Mouse (Mus musculus) heart, embryonic 16.5 days (tissue): ENCODE measurements around the gene Ankrd11. TPM values are rescaled to one million over a fixed set of nuclear protein-coding genes. Genes with fewer than 3 reads are reported as not detected.

Source experiments
- ATAC-seq: fragments of 200-750 bp; cut with Nextera tagmentation; replicated peaks from 2 replicates; pipeline ENCODE4 v1.8.0; 2017; ENCODE audit warnings: moderate number of reproducible peaks; ENCODE audit not compliant: insufficient read depth, low FRiP score; ENCODE audit errors: extremely low read depth
- H3K27ac ChIP-seq: fragments of 300-500 bp; sonication (generic); 2 replicates; pipeline ENCODE4 v1.5.1; 2014; ENCODE audit warnings: mild to moderate bottlenecking, low read length, control low read depth, moderate library complexity
- H3K27me3 ChIP-seq: fragments of 300-500 bp; sonication (generic); 2 replicates; pipeline ENCODE4 v1.6.1; 2014; ENCODE audit warnings: low read length, mixed read lengths; ENCODE audit not compliant: control insufficient read depth, insufficient read depth
- H3K36me3 ChIP-seq: fragments of 300-500 bp; sonication (generic); 2 replicates; pipeline ENCODE4 v1.6.1; 2014; ENCODE audit not compliant: control insufficient read depth, insufficient read depth
- H3K4me1 ChIP-seq: fragments of 300-500 bp; sonication (generic); 2 replicates; pipeline ENCODE4 v1.6.1; 2014; ENCODE audit warnings: low read length, mixed read lengths; ENCODE audit not compliant: control insufficient read depth, insufficient read depth
- H3K4me2 ChIP-seq: fragments of 300-500 bp; sonication (generic); 2 replicates; pipeline ENCODE4 v1.6.1; 2014; ENCODE audit warnings: low read depth, mild to moderate bottlenecking, control low read depth, low read length
- H3K4me3 ChIP-seq: fragments of 300-500 bp; sonication (generic); 2 replicates; pipeline ENCODE4 v1.5.1; 2014; ENCODE audit warnings: mild to moderate bottlenecking, control low read depth, low read length
- H3K9ac ChIP-seq: fragments of 300-500 bp; sonication (generic); 2 replicates; pipeline ENCODE4 v1.6.1; 2014; ENCODE audit warnings: low read length, control low read depth
- H3K9me3 ChIP-seq: fragments of 300-500 bp; sonication (generic); replicated peaks from 2 replicates; pipeline ENCODE4 v1.6.1; 2016; ENCODE audit warnings: low read length; ENCODE audit not compliant: control insufficient read depth
- WGBS: fragments of 180-500 bp; shearing (Covaris S2); extraction: QIAGEN DNeasy Blood & Tissue Kit; methylation state at CpG from one replicate; pipeline ENCODE4 v1.1.7; 2014; 5-methylcytosine and 5-hydroxymethylcytosine counted together
- polyA plus RNA-seq: library from polyadenylated mRNA; unstranded; fragments of >200 nt; fragmentation: Nextera tagmentation; extraction: Ambion mirVana; gene quantifications from 2 replicates; pipeline ENCODE4 v1.2.1, GENCODE M21; 2015

Gene Ankrd11
- polyA plus RNA-seq, 1 experiment from 2014 or later = 17.6 TPM

DNA sequence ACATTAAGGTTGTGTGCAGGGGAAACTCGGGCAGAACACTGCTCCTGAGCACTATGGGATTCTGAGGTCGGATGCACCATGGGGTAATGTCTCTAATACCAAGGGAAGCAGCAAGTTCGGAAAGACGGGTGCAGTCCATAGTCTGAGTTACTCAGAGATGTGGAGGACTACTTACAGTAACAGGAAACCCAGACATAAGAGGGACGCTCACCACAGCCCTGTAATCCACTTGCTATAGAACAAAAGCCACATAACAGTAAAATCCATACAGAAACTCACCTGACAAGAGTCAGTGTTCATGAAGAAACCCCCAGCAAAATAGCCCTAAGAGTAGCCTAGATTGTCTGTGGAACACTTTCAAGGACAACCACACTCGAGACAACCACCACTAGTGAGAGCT is 118.0 kb downstream of the Ankrd11 start:
- Histone ChIP-seq H3K36me3 (no peaks in the 10 kb centered on the region), H3K4me2 (peak overlapping the region; percentile 25), H3K27me3 (no peaks in the 10 kb centered on the region), H3K9ac (peak overlapping the region; percentile 48; the same call in 1 of the 2 replicates), H3K4me1 (peaks cover 79% of the 10 kb centered on the region), H3K27ac (peak overlapping the region; percentile 70), H3K4me3 (no peak overlapping the region), H3K9me3 (no peaks in the 10 kb centered on the region)
- WGBS = 40% methylated on average over 6 of the region's 6 CpGs
- no peak for ATAC-seq

DNA sequence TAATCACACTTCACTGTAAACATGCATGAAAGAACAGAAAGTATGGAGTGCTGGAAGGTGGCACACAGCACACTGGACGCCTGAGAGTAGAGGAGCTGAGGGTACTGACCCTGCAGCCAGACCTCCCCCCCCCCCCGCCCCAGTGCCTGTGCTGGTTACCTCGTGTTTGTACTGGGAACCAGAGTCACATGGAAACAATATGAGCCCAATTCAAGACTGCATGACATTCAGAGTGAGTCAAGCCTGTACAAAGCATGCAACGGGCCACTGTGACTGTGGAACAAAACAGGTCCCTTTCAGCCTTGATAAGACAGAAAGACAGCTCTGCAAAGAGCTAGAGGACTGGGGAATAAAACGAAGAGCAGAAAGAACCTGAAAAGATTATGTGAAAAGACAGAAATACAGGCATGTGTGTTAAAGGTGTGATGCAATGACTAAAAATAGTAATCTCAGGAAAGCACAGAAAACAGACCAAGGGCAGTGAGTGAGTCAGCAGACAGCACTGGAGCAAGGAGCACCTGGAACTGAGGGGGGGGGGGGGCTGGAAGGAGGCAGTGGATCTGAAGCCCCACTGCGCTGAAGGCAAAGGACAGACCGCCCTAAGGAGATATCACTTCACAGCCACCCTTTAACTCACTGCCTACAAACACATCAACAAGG is 118.5 kb downstream of the Ankrd11 start:
- H3K4me3 ChIP-seq = no peak overlapping the region
- WGBS = 30% methylated on average over 7 of the region's 7 CpGs
- peak; percentile 43; the same call in 1 of the 2 replicates for ATAC-seq
- H3K27me3 ChIP-seq = no peaks in the 10 kb centered on the region
- peaks cover 80% of the 10 kb centered on the region for H3K4me1 ChIP-seq
- H3K36me3 ChIP-seq = no peaks in the 10 kb centered on the region
- peak overlapping the region; percentile 70 for H3K27ac ChIP-seq
- peak overlapping the region; percentile 25 for H3K4me2 ChIP-seq
- peak overlapping the region; percentile 48; the same call in 1 of the 2 replicates for H3K9ac ChIP-seq
- no peaks in the 10 kb centered on the region for H3K9me3 ChIP-seq

DNA sequence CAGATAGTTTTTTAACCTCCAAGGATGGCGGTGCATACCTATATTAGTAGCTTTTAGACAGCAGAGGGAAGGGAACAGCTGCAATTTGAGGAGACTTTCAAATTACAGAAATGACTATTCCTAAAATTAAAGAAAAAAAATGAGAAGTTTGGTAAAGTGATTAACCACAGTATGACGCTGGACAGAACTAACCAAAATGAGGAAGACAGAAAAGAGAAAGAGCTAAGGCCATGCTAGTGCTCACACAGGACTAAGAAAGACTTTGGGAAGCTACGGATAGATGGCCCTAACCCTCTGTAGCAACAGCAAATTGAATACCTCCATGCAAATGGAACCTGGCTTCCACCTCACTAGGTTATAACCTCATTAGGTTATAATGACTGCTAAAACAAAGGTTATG is 119.1 kb downstream of the Ankrd11 start:
- WGBS = 78% methylated on average over 3 of the region's 3 CpGs

GRCm38 (mm10) chr8:122920890-122921289 is 121.2 kb downstream of the Ankrd11 start:
- no peaks in the 10 kb centered on the region for H3K36me3 ChIP-seq
- H3K9me3 ChIP-seq = no peaks in the 10 kb centered on the region
- no peak overlapping the region for H3K9ac ChIP-seq
- H3K4me3 ChIP-seq = no peak overlapping the region
- no peak overlapping the region for H3K4me2 ChIP-seq
- 77% methylated on average over 7 of the region's 7 CpGs for WGBS
- no peaks in the 10 kb centered on the region for H3K27me3 ChIP-seq
- H3K27ac ChIP-seq = no peak overlapping the region
- no peak for ATAC-seq
- H3K4me1 ChIP-seq = peaks cover 87% of the 10 kb centered on the region

More for the DNA sequence above, 119.1 kb downstream of the Ankrd11 start:
- H3K9ac ChIP-seq = no peak overlapping the region
- no peaks in the 10 kb centered on the region for H3K27me3 ChIP-seq
- H3K27ac ChIP-seq = no peak overlapping the region
- no peak overlapping the region for H3K4me2 ChIP-seq
- no peak overlapping the region for H3K4me3 ChIP-seq
- no peaks in the 10 kb centered on the region for H3K9me3 ChIP-seq
- no peaks in the 10 kb centered on the region for H3K36me3 ChIP-seq
- ATAC-seq = no peak
- peaks cover 82% of the 10 kb centered on the region for H3K4me1 ChIP-seq

GRCm38 (mm10) chr8:122918438-122919107 is 123.5 kb downstream of the Ankrd11 start:
- 66% methylated on average over 7 of the region's 7 CpGs for WGBS
- Histone ChIP-seq H3K4me3 (peak overlapping the region; percentile 4; the same call in 1 of the 2 replicates), H3K4me2 (peak overlapping the region; percentile 47), H3K27me3 (no peaks in the 10 kb centered on the region), H3K4me1 (peaks cover 77% of the 10 kb centered on the region), H3K36me3 (peaks cover 7% of the 10 kb centered on the region), H3K9me3 (no peaks in the 10 kb centered on the region), H3K27ac (peak overlapping the region; percentile 87), H3K9ac (no peak overlapping the region; the same call in 1 of the 2 replicates)
- ATAC-seq = no peak

GRCm38 (mm10) chr8:122917531-122918392 is 124.3 kb downstream of the Ankrd11 start:
- H3K4me1 ChIP-seq = peaks cover 71% of the 10 kb centered on the region
- H3K4me3 ChIP-seq = peak overlapping the region; percentile 9
- WGBS = 17% methylated on average over 11 of the region's 11 CpGs
- peak overlapping the region; percentile 87 for H3K27ac ChIP-seq
- peaks cover 7% of the 10 kb centered on the region for H3K36me3 ChIP-seq
- no peaks in the 10 kb centered on the region for H3K9me3 ChIP-seq
- no peaks in the 10 kb centered on the region for H3K27me3 ChIP-seq
- ATAC-seq = peak; percentile 90
- H3K9ac ChIP-seq = peak overlapping the region; percentile 26
- peak overlapping the region; percentile 47 for H3K4me2 ChIP-seq

- Histone ChIP-seq H3K4me2 (no peak overlapping the region), H3K9me3 (no peaks in the 10 kb centered on the region), H3K27ac (peak overlapping the region; percentile 87), H3K4me1 (peaks cover 64% of the 10 kb centered on the region), H3K4me3 (no peak overlapping the region), H3K36me3 (peaks cover 7% of the 10 kb centered on the region), H3K9ac (no peak overlapping the region), H3K27me3 (no peaks in the 10 kb centered on the region)
- 37% methylated on average over 3 of the region's 3 CpGs for WGBS
- no peak for ATAC-seq
Observed at GRCm38 (mm10) chr8:122916766-122917165, 125.3 kb downstream of the Ankrd11 start.

DNA sequence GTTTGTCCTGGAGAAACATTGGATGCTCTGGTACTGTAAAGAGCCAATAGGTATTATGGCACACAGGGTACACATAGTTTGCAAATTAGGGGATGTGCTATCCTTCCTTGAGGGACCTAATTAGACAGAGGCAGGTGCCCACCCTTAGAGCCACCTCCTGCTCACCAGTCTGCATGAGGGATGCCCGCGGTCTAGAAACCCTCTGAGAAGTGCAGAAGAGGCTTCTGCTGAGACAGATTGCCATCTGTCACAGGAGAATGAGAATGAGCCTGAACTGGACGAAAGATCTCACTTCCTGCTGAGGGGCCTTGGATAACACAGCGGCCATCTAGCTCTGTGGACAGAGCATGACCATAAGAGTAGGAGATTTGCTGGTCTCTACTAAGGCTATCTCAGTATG is 129.2 kb downstream of the Ankrd11 start:
- no peak overlapping the region for H3K4me3 ChIP-seq

More for the DNA sequence above, 129.2 kb downstream of the Ankrd11 start:
- H3K4me2 ChIP-seq = no peak overlapping the region
- no peaks in the 10 kb centered on the region for H3K9me3 ChIP-seq
- H3K9ac ChIP-seq = no peak overlapping the region
- peaks cover 28% of the 10 kb centered on the region for H3K4me1 ChIP-seq
- no peaks in the 10 kb centered on the region for H3K27me3 ChIP-seq
- 92% methylated on average over 4 of the region's 4 CpGs for WGBS
- peaks cover 13% of the 10 kb centered on the region for H3K36me3 ChIP-seq
- H3K27ac ChIP-seq = no peak overlapping the region
- no peak for ATAC-seq
